Mouse (Mus musculus) ES-E14 (cell line): Measurements from ENCODE around the gene Washc1. TPM values are rescaled to one million over a fixed set of nuclear protein-coding genes. Genes with fewer than 3 reads are reported as not detected.
"Not testable (repeated sequence)": the region's sequence is repeated elsewhere in the genome, so short reads cannot be mapped to it uniquely, and the experiment has no call there.

ENCODE experiments used
- DNase-seq: peaks from one replicate; pipeline ENCODE4 v3.0.0-alpha.2; 2013; ENCODE audit warnings: low read depth, low spot score
- H3K27ac ChIP-seq: 2 replicates; pipeline ENCODE4 v1.5.1; 2012; ENCODE audit warnings: low read depth, mild to moderate bottlenecking, low read length, moderate library complexity, mixed read lengths; ENCODE audit not compliant: poor library complexity, insufficient read depth, severe bottlenecking
- H3K36me3 ChIP-seq: 2 replicates; pipeline ENCODE4 v1.6.1; 2012; ENCODE audit warnings: mild to moderate bottlenecking, low read length, moderate library complexity, mixed read lengths; ENCODE audit not compliant: control insufficient read depth, poor library complexity, insufficient read depth, severe bottlenecking
- H3K4me1 ChIP-seq, 2 experiments: fragments of 150-350 bp in 1 of 2; sonication (generic) in 1 of 2; 2 replicates each; pipeline ENCODE4 v1.6.1; 2012; ENCODE audit warnings: low read length in 2 of 2, mild to moderate bottlenecking in 1 of 2, mixed read lengths in 1 of 2; ENCODE audit not compliant: control insufficient read depth in 2 of 2, insufficient read depth in 2 of 2, poor library complexity in 1 of 2
- H3K4me3 ChIP-seq, 2 experiments: fragments of 150-350 bp in 1 of 2; sonication (generic) in 1 of 2; 2 replicates each; pipeline ENCODE4 v1.5.1; 2012; ENCODE audit warnings: low read length in 2 of 2, low read depth in 1 of 2, mild to moderate bottlenecking in 1 of 2, mixed read lengths in 1 of 2; ENCODE audit not compliant: insufficient read depth in 1 of 2, poor library complexity in 1 of 2, severe bottlenecking in 1 of 2
- H3K9ac ChIP-seq: 2 replicates; pipeline ENCODE4 v1.6.1; 2012; ENCODE audit warnings: low read depth, mild to moderate bottlenecking, low read length, mixed read lengths; ENCODE audit not compliant: poor library complexity, insufficient read depth, severe bottlenecking
- H3K9me3 ChIP-seq: fragments of 150-350 bp; sonication (generic); 2 replicates; pipeline ENCODE4 v1.6.1; 2012; ENCODE audit warnings: low read depth, mild to moderate bottlenecking, low read length; ENCODE audit not compliant: control insufficient read depth, insufficient read depth
- CHD2 ChIP-seq: IDR thresholded peaks from 2 replicates; pipeline ENCODE4 v1.6.1; 2014; ENCODE audit warnings: mild to moderate bottlenecking, low read depth, low read length, inconsistent platforms
- HCFC1 ChIP-seq: IDR thresholded peaks from 2 replicates; pipeline ENCODE4 v1.6.1; 2012; ENCODE audit warnings: low read length, inconsistent platforms, borderline replicate concordance; ENCODE audit not compliant: insufficient read depth
- MAFK ChIP-seq: IDR thresholded peaks from 2 replicates; pipeline ENCODE4 v1.6.1; 2014; ENCODE audit warnings: mild to moderate bottlenecking, low read depth, low read length, inconsistent platforms; ENCODE audit not compliant: insufficient read depth
- ZC3H11A ChIP-seq: IDR thresholded peaks from 2 replicates; pipeline ENCODE4 v1.6.1; 2012; ENCODE audit warnings: low read depth, mild to moderate bottlenecking, inconsistent platforms, low read length, borderline replicate concordance
- ZNF384 ChIP-seq: IDR thresholded peaks from 2 replicates; pipeline ENCODE4 v1.6.1; 2012; ENCODE audit warnings: low read depth, low read length, inconsistent platforms
- in situ Hi-C, 2 experiments: fragments of 600-800 bp; cut with MboI; formaldehyde crosslinking; loops; one replicate each; pipeline ENCODE4 v1.15.1; 2025; ENCODE audit warnings: low sequenced_read_pairs in 2 of 2, inconsistent platforms in 1 of 2; ENCODE audit not compliant: unreplicated experiment in 2 of 2
- total RNA-seq: library from RNA; depleted of rRNA; stranded (reverse); fragments of 300-350 nt; gene quantifications from 2 replicates; pipeline ENCODE4 v1.2.3, GENCODE M21; 2012; rRNA removed

Washc1 gene
- 28.8 and 36.8 TPM in 2 replicates for total RNA-seq

- Histone ChIP-seq H3K9me3 (no peaks in the 10 kb centered on the region), H3K27ac (peak within 1 kb of the TSS; percentile 70; the same call in 1 of the 2 replicates), H3K9ac (peak within 1 kb of the TSS; percentile 97), H3K36me3 (peaks cover 19% of the 10 kb centered on the region), H3K4me3 (peak within 1 kb of the TSS; percentile 84 to 99), H3K4me1 (peaks cover 6 to 16% of the 10 kb centered on the region in 2 experiments; a peak in 3 of 4 replicates)
- peak; percentile 73 for DNase-seq
- in situ Hi-C loops, result no loop called here
- TF ChIP-seq ZNF384, result 0 out of 2 replicates have a peak, but pooled peaks have one; percentile 1
- TF ChIP-seq HCFC1, result no peak
- no peak for TF ChIP-seq CHD2
- TF ChIP-seq ZC3H11A, result no peak
- no peak for TF ChIP-seq MAFK
These were observed at the start of gene Washc1 for GRCm38 (mm10) chr17:66111402-66111959. Gene Washc1, plus strand, starts transcription at chr17:66111545.

GRCm38 (mm10) chr17:66065115-66065514 lies 46.2 kb upstream of the Washc1 start:
- no peak overlapping the region for H3K4me3 ChIP-seq
- TF ChIP-seq MAFK (no peak), CHD2 (no peak), HCFC1 (no peak), ZNF384 (no peak), ZC3H11A (no peak)
- H3K9ac ChIP-seq, result no peak overlapping the region
- no peak overlapping the region for H3K27ac ChIP-seq
- no peaks in the 10 kb centered on the region for H3K9me3 ChIP-seq
- no peaks in the 10 kb centered on the region for H3K4me1 ChIP-seq
- in situ Hi-C loops, result no loop called here
- H3K36me3 ChIP-seq, result no peaks in the 10 kb centered on the region
- no peak for DNase-seq

- in situ Hi-C loops, H3K4me1 ChIP-seq, H3K27ac ChIP-seq, H3K9ac ChIP-seq, H3K36me3 ChIP-seq, H3K9me3 ChIP-seq, H3K4me3 ChIP-seq, DNase-seq: not testable (repeated sequence)
These were observed 42.3 kb upstream of the Washc1 start for GRCm38 (mm10) chr17:66069036-66069435.

GRCm38 (mm10) chr17:66073971-66074370 lies 37.4 kb upstream of the Washc1 start:
- H3K36me3 ChIP-seq, result no peaks in the 10 kb centered on the region; the same call in 1 of the 2 replicates
- no peak overlapping the region for H3K4me3 ChIP-seq
- TF ChIP-seq CHD2 (no peak), ZC3H11A (no peak), HCFC1 (no peak), ZNF384 (no peak), MAFK (no peak)
- H3K4me1 ChIP-seq, result peaks cover 0 to 4% of the 10 kb centered on the region in 2 experiments; a peak in 2 of 4 replicates
- no peaks in the 10 kb centered on the region for H3K9me3 ChIP-seq
- no peak for DNase-seq
- in situ Hi-C loops, result no loop called here
- no peak overlapping the region for H3K27ac ChIP-seq
- H3K9ac ChIP-seq, result no peak overlapping the region

- Histone ChIP-seq H3K4me3 (peak overlapping the region; percentile 89 to 97), H3K9me3 (no peaks in the 10 kb centered on the region), H3K9ac (peak overlapping the region; percentile 66; the same call in 1 of the 2 replicates), H3K27ac (no peak overlapping the region), H3K4me1 (peaks cover 0 to 4% of the 10 kb centered on the region in 2 experiments; a peak in 2 of 4 replicates), H3K36me3 (no peaks in the 10 kb centered on the region; the same call in 1 of the 2 replicates)
- TF ChIP-seq MAFK (no peak), HCFC1 (no peak), CHD2 (no peak), ZC3H11A (no peak), ZNF384 (no peak)
- DNase-seq, result no peak
- in situ Hi-C loops, result no loop called here
These were observed 35.5 kb upstream of the Washc1 start for GRCm38 (mm10) chr17:66075827-66076173.
